Mouse (Mus musculus): ENCODE measurements at regions not wholly inside any gene's neighbourhood (a gene's known extent, or its start where the extent isn't known, plus 50 kb on each side); places are given as distances from the start of the nearest gene placed in this dataset.

GRCm38 (mm10) chr3:105158376-105158775 lies 91.7 kb downstream of the 4930564D02Rik start:
- TF ChIP-seq CTCF (IDR thresholded peaks at IDR 0.05; ENCODE audit: borderline replicate concordance, insufficient read depth, low read length) (no peak), POLR2A (IDR thresholded peaks at IDR 0.05; ENCODE audit: low read depth, low read length) (no peak)
